ENCODE assay signal across 23 mouse cellular contexts in the genomic region with DNA sequence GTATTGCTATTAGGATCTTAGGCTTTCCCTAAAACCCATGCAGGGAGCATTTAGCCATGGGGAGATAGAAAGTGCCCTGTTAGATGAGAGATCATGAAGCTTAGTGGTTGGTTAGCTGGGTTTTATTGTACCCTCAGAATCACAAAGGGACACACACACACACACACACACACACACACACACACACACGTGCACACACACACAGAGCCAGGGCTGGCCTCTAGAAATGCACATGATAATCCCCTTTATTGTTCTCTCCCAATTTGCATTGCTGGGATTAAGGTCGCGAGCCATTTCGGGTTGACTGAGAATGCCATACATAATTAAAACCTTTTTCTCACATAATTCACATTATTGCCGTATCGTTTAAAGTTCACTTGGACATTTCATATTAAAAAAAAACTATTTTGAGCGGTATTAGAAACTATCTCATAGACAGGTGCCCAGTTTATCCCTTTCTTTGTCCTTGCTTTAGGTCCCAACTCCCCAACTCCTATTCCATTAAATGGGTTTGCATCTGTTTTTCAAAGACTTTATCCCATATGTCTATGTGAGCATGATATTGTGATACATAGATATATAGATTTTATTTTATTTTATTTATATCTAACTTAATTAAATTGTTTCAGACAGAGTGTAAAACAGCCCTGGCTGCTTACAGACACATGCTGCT. TPM values are rescaled to one million over a fixed set of nuclear protein-coding genes. Genes with fewer than 3 reads are reported as not detected.
A peak's percentile ranks its signal among the peaks of the same experiment; 100 is the strongest.
DNase-seq lines count a peak whose midpoint lies in the region; ATAC-seq and TF ChIP-seq lines count a peak whose summit lies in the region.
"Had no signal": no experiment of that assay in that cellular context is flagged by ENCODE, and none has a peak within 500 bp of the region (broad histone marks: within the 10 kb centered on the region; RNA-seq: fewer than 3 reads in every experiment).

No protein-coding gene starts in this region.

- H3K36me3 ChIP-seq in forebrain, embryonic 10.5 days (replicated peaks): peaks cover 5% of the 10 kb centered on the region; the same call in 1 of the 2 replicates
- no peaks in the 10 kb centered on the region for H3K36me3 ChIP-seq in forebrain, postnatal 0 days (ENCODE audit: insufficient read depth)
- no peaks in the 10 kb centered on the region for H3K36me3 ChIP-seq in midbrain, embryonic 10.5 days
- H3K36me3 ChIP-seq in midbrain, postnatal 0 days (ENCODE audit: insufficient read depth, low read length): no peaks in the 10 kb centered on the region; the same call in 1 of the 2 replicates
- 0 out of 2 replicates have a peak, but pooled peaks cover 3% of the 10 kb centered on the region for H3K36me3 ChIP-seq in midbrain, embryonic 16.5 days (ENCODE audit: control insufficient read depth, insufficient read depth, low read length)
- H3K36me3 ChIP-seq: embryonic facial prominence, embryonic 13.5 days; hindbrain, embryonic 13.5 days had no signal

- no peak overlapping the region for H3K4me3 ChIP-seq in forebrain, embryonic 10.5 days
- H3K4me3 ChIP-seq in forebrain, postnatal 0 days (ENCODE audit: low read depth, low read length): no peak overlapping the region
- no peak overlapping the region for H3K4me3 ChIP-seq in midbrain, embryonic 10.5 days
- no peak overlapping the region for H3K4me3 ChIP-seq in midbrain, postnatal 0 days (ENCODE audit: low read depth, low read length)
- no peak overlapping the region for H3K4me3 ChIP-seq in midbrain, embryonic 16.5 days (ENCODE audit: low read depth, low read length)
- H3K4me3 ChIP-seq: embryonic facial prominence, embryonic 13.5 days; gastrocnemius, adult 2 months; hindbrain, embryonic 13.5 days had no signal

- H3K4me2 ChIP-seq in forebrain, postnatal 0 days (ENCODE audit: low read depth): no peak overlapping the region
- no peak overlapping the region for H3K4me2 ChIP-seq in midbrain, postnatal 0 days (ENCODE audit: low read depth, low read length, poor library complexity, severe bottlenecking)
- no peak overlapping the region for H3K4me2 ChIP-seq in midbrain, embryonic 16.5 days (ENCODE audit: low read length)
- H3K4me2 ChIP-seq: embryonic facial prominence, embryonic 13.5 days; hindbrain, embryonic 13.5 days had no signal

- H3K9me3 ChIP-seq in forebrain, embryonic 10.5 days: peaks cover 6% of the 10 kb centered on the region
- H3K9me3 ChIP-seq in forebrain, postnatal 0 days (ENCODE audit: low read length): no peaks in the 10 kb centered on the region
- no peaks in the 10 kb centered on the region; the same call in 1 of the 2 replicates for H3K9me3 ChIP-seq in midbrain, embryonic 10.5 days (replicated peaks)
- no peaks in the 10 kb centered on the region for H3K9me3 ChIP-seq in midbrain, postnatal 0 days (ENCODE audit: low read length)
- peaks cover 9% of the 10 kb centered on the region; the same call in 1 of the 2 replicates for H3K9me3 ChIP-seq in midbrain, embryonic 16.5 days (replicated peaks; ENCODE audit: control insufficient read depth, low read length, poor library complexity, severe bottlenecking)
- H3K9me3 ChIP-seq: G1E; hindbrain, embryonic 13.5 days had no signal

- peak overlapping the region; percentile 30; the same call in 1 of the 2 replicates for H3K27ac ChIP-seq in forebrain, embryonic 10.5 days
- no peak overlapping the region for H3K27ac ChIP-seq in forebrain, postnatal 0 days (ENCODE audit: low read depth, low read length)
- peak overlapping the region; percentile 80 for H3K27ac ChIP-seq in midbrain, embryonic 10.5 days (replicated peaks)
- no peak overlapping the region for H3K27ac ChIP-seq in midbrain, postnatal 0 days (ENCODE audit: low read depth, low read length)
- no peak overlapping the region for H3K27ac ChIP-seq in midbrain, embryonic 16.5 days (ENCODE audit: low read length)
- H3K27ac ChIP-seq: embryonic facial prominence, embryonic 13.5 days; gastrocnemius, adult 2 months; hindbrain, embryonic 13.5 days; hindbrain, postnatal 0 days had no signal

- DNase-seq in forebrain, embryonic 10.5 days (ENCODE audit: extremely low spot score, low spot score): peak; percentile 26
- no peak for DNase-seq in forebrain, postnatal 0 days
- peak; percentile 66 for DNase-seq in midbrain, embryonic 10.5 days (ENCODE audit: low spot score)
- no peak for DNase-seq in midbrain, postnatal 0 days (ENCODE audit: low spot score)
- DNase-seq in kidney, postnatal 14 days: no peak
- no peak for DNase-seq in heart, adult 11 months
- DNase-seq: adrenal gland, postnatal 14 days; B cell, adult 2 months; cerebellum, adult 18-20 months; cerebellum, adult 9-11 months; cerebellum, postnatal 36 days; gastrocnemius, adult 2 months; gastrocnemius, postnatal 25 days; heart, postnatal 14 days had no signal

- TF ChIP-seq CTCF in forebrain, postnatal 0 days (IDR thresholded peaks at IDR 0.05; ENCODE audit: low read depth): no peak
- TF ChIP-seq CTCF in midbrain, postnatal 0 days (IDR thresholded peaks at IDR 0.05): no peak

- WGBS in forebrain, embryonic 10.5 days: 50% methylated on average over 7 of the region's 7 CpGs
- WGBS in forebrain, postnatal 0 days: 28% methylated on average over 7 of the region's 7 CpGs
- WGBS in midbrain, embryonic 10.5 days: 45% methylated on average over 7 of the region's 7 CpGs
- 23% methylated on average over 7 of the region's 7 CpGs for WGBS in midbrain, postnatal 0 days
- 25% methylated on average over 7 of the region's 7 CpGs for WGBS in midbrain, embryonic 16.5 days

- ATAC-seq in forebrain, postnatal 0 days: no peak
- no peak for ATAC-seq in midbrain, postnatal 0 days (ENCODE audit: low FRiP score)
- ATAC-seq in midbrain, embryonic 16.5 days: 0 out of 2 replicates have a peak, but pooled peaks have one; percentile 51
- ATAC-seq: CD4-positive, CD25-positive, alpha-beta regulatory T cell, adult 4 months; hindbrain, postnatal 0 days had no signal

- H3K27me3 ChIP-seq in forebrain, embryonic 10.5 days (ENCODE audit: poor library complexity, severe bottlenecking): no peaks in the 10 kb centered on the region
- H3K27me3 ChIP-seq in forebrain, postnatal 0 days (ENCODE audit: insufficient read depth, low read length): no peaks in the 10 kb centered on the region
- H3K27me3 ChIP-seq in midbrain, embryonic 10.5 days (ENCODE audit: low read depth, poor library complexity, severe bottlenecking): no peaks in the 10 kb centered on the region
- no peaks in the 10 kb centered on the region for H3K27me3 ChIP-seq in midbrain, postnatal 0 days (ENCODE audit: insufficient read depth, low read length)
- no peaks in the 10 kb centered on the region for H3K27me3 ChIP-seq in midbrain, embryonic 16.5 days (ENCODE audit: control insufficient read depth, insufficient read depth, low read depth, low read length)
- H3K27me3 ChIP-seq: embryonic facial prominence, embryonic 13.5 days; hindbrain, embryonic 13.5 days had no signal

- H3K9ac ChIP-seq in forebrain, postnatal 0 days: no peak overlapping the region
- no peak overlapping the region for H3K9ac ChIP-seq in midbrain, postnatal 0 days (replicated peaks; ENCODE audit: low read length, poor library complexity, severe bottlenecking)
- no peak overlapping the region for H3K9ac ChIP-seq in midbrain, embryonic 16.5 days (ENCODE audit: low read depth, low read length)
- H3K9ac ChIP-seq: embryonic facial prominence, embryonic 13.5 days; hindbrain, embryonic 13.5 days had no signal

- peaks cover 7% of the 10 kb centered on the region for H3K4me1 ChIP-seq in forebrain, embryonic 10.5 days
- no peaks in the 10 kb centered on the region for H3K4me1 ChIP-seq in forebrain, postnatal 0 days (ENCODE audit: insufficient read depth)
- H3K4me1 ChIP-seq in midbrain, embryonic 10.5 days: peaks cover 10% of the 10 kb centered on the region
- no peaks in the 10 kb centered on the region for H3K4me1 ChIP-seq in midbrain, postnatal 0 days (ENCODE audit: insufficient read depth, low read length)
- H3K4me1 ChIP-seq in midbrain, embryonic 16.5 days (ENCODE audit: control insufficient read depth, insufficient read depth, low read length): 0 out of 2 replicates have a peak, but pooled peaks cover under 1% of the 10 kb centered on the region
- H3K4me1 ChIP-seq: embryonic facial prominence, embryonic 13.5 days; hindbrain, embryonic 13.5 days had no signal

RNA-seq across cellular contexts. Expression of gene Scp2d1, which starts 59.2 kb away (rescaled TPM):
- not detected in 2 replicates for polyA plus RNA-seq in forebrain, embryonic 10.5 days (2016; fragmentation: Nextera tagmentation; extraction: Ambion mirVana)
- 0.43 TPM in 1 of 2 replicates, not detected in the other for total RNA-seq in forebrain, postnatal 0 days (2014; rRNA removed)
- not detected in 2 replicates for polyA plus RNA-seq in forebrain, postnatal 0 days (2015; fragmentation: Nextera tagmentation; extraction: Ambion mirVana)
- not detected in 2 replicates for polyA plus RNA-seq in midbrain, embryonic 10.5 days (2016; fragmentation: Nextera tagmentation; extraction: Ambion mirVana)
- total RNA-seq in midbrain, postnatal 0 days (2014; rRNA removed): not detected in 2 replicates
- polyA plus RNA-seq in midbrain, postnatal 0 days (2015; fragmentation: Nextera tagmentation; extraction: Ambion mirVana): not detected in 2 replicates
- not detected in 2 replicates for polyA plus RNA-seq in midbrain, embryonic 16.5 days (2015; fragmentation: Nextera tagmentation; extraction: Ambion mirVana)
- total RNA-seq: adrenal gland, postnatal 14 days; G1E; gastrocnemius, adult 2 months; gastrocnemius, postnatal 25 days; granulocyte monocyte progenitor cell, adult 5-6 weeks; heart, postnatal 14 days; hematopoietic stem cell, adult 5-6 weeks; hindbrain, postnatal 0 days had no signal
- polyA plus RNA-seq: CD4-positive, CD25-positive, alpha-beta regulatory T cell, adult 4 months; embryonic facial prominence, embryonic 13.5 days; G1E; heart, embryonic 14.5 days; hindbrain, embryonic 13.5 days; hindbrain, postnatal 0 days had no signal

Comparison
In these comparisons a context has a peak if more than half of its experiments do, and no peak if none do; other contexts are left out.
1. DNase-seq: peak in forebrain, embryonic 10.5 days (single experiment) and midbrain, embryonic 10.5 days (single experiment); none in forebrain, postnatal 0 days (single experiment), midbrain, postnatal 0 days (single experiment), kidney, postnatal 14 days (single experiment) and heart, adult 11 months (single experiment).
2. H3K27ac ChIP-seq: peak in forebrain, embryonic 10.5 days (single experiment) and midbrain, embryonic 10.5 days (single experiment); none in forebrain, postnatal 0 days (single experiment), midbrain, postnatal 0 days (single experiment) and midbrain, embryonic 16.5 days (single experiment).